Mouse (Mus musculus) kidney, embryonic 16.5 days (tissue): Measurements from ENCODE around the gene Epha6. TPM values are rescaled to one million over a fixed set of nuclear protein-coding genes. Genes with fewer than 3 reads are reported as not detected.
"Not testable (repeated sequence)": the region's sequence is repeated elsewhere in the genome, so short reads cannot be mapped to it uniquely, and the experiment has no call there.

Experiments
- ATAC-seq: fragments of 200-750 bp; cut with Nextera tagmentation; 2 replicates; pipeline ENCODE4 v1.8.0; 2017; ENCODE audit warnings: moderate TSS enrichment; ENCODE audit not compliant: low FRiP score, low TSS enrichment
- H3K27ac ChIP-seq: fragments of 300-500 bp; sonication (generic); 2 replicates; pipeline ENCODE4 v1.5.1; 2014; ENCODE audit warnings: low read length
- H3K27me3 ChIP-seq: fragments of 300-500 bp; sonication (generic); 2 replicates; pipeline ENCODE4 v1.6.1; 2014; ENCODE audit warnings: low read length, control low read depth, mixed read lengths; ENCODE audit not compliant: insufficient read depth
- H3K36me3 ChIP-seq: fragments of 300-500 bp; sonication (generic); 2 replicates; pipeline ENCODE4 v1.6.1; 2014; ENCODE audit warnings: low read length, control low read depth, mixed read lengths; ENCODE audit not compliant: insufficient read depth
- H3K4me1 ChIP-seq: fragments of 300-500 bp; sonication (generic); 2 replicates; pipeline ENCODE4 v1.6.1; 2014; ENCODE audit warnings: low read length, control low read depth, mixed read lengths; ENCODE audit not compliant: insufficient read depth
- H3K4me2 ChIP-seq: fragments of 300-500 bp; sonication (generic); replicated peaks from 2 replicates; pipeline ENCODE4 v1.6.1; 2014; ENCODE audit warnings: low read depth, low read length
- H3K4me3 ChIP-seq: fragments of 300-500 bp; sonication (generic); 2 replicates; pipeline ENCODE4 v1.5.1; 2014; ENCODE audit warnings: mild to moderate bottlenecking, low read length
- H3K9ac ChIP-seq: fragments of 300-500 bp; sonication (generic); replicated peaks from 2 replicates; pipeline ENCODE4 v1.6.1; 2014; ENCODE audit warnings: low read length
- H3K9me3 ChIP-seq: fragments of 300-500 bp; sonication (generic); 2 replicates; pipeline ENCODE4 v1.6.1; 2016; ENCODE audit warnings: low read length, control low read depth
- WGBS: fragments of 180-500 bp; shearing (Covaris S2); extraction: QIAGEN DNeasy Blood & Tissue Kit; methylation state at CpG from one replicate; pipeline ENCODE4 v1.1.7; 2014; 5-methylcytosine and 5-hydroxymethylcytosine counted together
- polyA plus RNA-seq: library from polyadenylated mRNA; unstranded; fragments of >200 nt; fragmentation: Nextera tagmentation; extraction: Ambion mirVana; gene quantifications from 2 replicates; pipeline ENCODE4 v1.2.1, GENCODE M21; 2015

The Epha6 gene
- polyA plus RNA-seq, 1 experiment from 2014 or later: 0.07 TPM

DNA sequence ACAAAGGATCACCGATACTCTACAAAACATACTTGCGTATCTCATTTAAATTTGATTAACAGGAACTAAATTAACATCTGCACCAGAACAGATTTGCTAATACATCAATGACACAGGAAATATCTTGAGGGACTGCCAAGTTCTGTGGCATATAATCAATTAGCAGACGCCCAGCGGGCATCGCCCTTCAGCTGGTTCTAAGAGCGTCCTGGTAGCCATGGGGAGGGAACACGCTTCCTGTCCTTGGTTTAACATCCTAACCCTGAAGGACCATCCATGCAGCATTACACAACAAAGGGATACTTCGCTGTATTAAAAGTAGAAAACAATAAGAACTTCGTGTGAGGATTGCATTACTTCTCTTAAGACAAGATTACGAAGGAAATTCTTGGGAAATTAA is 769.0 kb downstream of the Epha6 start:
- Histone ChIP-seq H3K4me3 (no peak overlapping the region), H3K9ac (no peak overlapping the region), H3K27ac (no peak overlapping the region), H3K4me1 (no peaks in the 10 kb centered on the region), H3K36me3 (no peaks in the 10 kb centered on the region), H3K4me2 (no peak overlapping the region), H3K9me3 (no peaks in the 10 kb centered on the region), H3K27me3 (no peaks in the 10 kb centered on the region)
- ATAC-seq: no peak
- WGBS: 89% methylated on average over 10 of the region's 10 CpGs

DNA sequence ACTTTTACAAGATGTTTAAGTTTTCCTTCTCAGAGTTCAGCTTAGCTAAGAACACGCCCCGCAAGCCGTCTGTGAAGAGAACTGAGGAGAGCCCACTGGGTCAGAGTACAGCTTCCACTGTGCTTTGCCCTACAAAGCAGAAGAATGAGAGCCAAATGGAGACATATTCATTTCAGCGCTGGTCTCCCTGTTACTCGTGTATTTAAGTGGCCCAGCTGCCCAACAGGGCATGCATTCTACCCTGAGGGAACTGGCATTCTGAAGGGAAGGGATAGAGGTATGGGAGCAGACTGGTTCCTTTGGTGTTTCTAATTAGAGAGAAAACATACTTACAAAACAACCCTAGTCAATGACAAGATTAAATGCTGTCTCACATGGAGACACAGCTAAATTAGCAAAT is 772.9 kb downstream of the Epha6 start:
- no peaks in the 10 kb centered on the region for H3K4me1 ChIP-seq
- no peak overlapping the region for H3K9ac ChIP-seq
- H3K4me2 ChIP-seq: no peak overlapping the region
- no peaks in the 10 kb centered on the region for H3K9me3 ChIP-seq
- no peak overlapping the region for H3K4me3 ChIP-seq
- H3K36me3 ChIP-seq: no peaks in the 10 kb centered on the region
- H3K27me3 ChIP-seq: no peaks in the 10 kb centered on the region
- no peak for ATAC-seq
- no peak overlapping the region for H3K27ac ChIP-seq
- 74% methylated on average over 5 of the region's 5 CpGs for WGBS

DNA sequence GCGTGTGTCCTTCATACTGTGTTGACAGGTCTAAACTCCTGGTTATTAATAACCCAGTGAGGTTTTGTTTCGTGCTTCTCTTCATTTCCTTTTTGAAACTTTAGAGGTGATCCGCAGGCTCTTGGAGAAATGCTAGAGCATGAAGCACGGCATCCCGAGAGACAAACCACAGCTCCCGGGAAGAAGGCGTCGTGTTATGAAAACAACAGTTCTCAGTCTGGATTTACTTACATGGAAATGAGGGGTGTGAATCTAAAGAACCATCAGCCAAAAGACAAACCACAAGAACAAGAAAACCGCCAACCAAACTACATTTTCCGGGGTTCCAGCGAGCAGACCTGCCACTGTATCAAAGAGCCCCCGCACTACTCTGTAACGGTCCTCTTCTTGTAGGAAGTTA is 775.7 kb downstream of the Epha6 start:
- Histone ChIP-seq H3K9me3 (no peaks in the 10 kb centered on the region), H3K27me3 (no peaks in the 10 kb centered on the region), H3K4me1 (no peaks in the 10 kb centered on the region), H3K9ac (no peak overlapping the region), H3K4me3 (no peak overlapping the region), H3K27ac (no peak overlapping the region), H3K4me2 (no peak overlapping the region), H3K36me3 (no peaks in the 10 kb centered on the region)
- no peak for ATAC-seq
- WGBS: 76% methylated on average over 13 of the region's 13 CpGs

DNA sequence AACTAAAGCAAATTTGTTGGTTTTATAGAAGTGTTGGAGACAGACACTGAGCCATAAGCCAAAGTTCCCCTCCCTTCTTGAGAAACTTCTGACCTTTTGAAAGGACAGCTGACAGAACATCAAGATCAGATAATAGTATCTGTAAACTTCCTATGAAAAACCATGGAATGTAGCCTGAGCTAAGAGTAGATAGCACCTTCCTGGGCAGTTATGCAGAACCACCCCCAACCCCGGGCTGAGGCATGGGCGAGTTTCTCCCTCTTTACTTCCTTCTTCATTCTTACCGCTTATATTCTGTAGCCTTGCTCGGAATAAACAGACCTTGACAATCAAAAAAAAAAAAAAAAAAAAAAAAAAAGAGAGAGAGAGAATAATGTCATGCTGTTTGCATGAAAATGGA is 805.5 kb downstream of the Epha6 start:
- H3K4me2 ChIP-seq, H3K9me3 ChIP-seq, ATAC-seq, H3K9ac ChIP-seq, H3K36me3 ChIP-seq, H3K27me3 ChIP-seq, H3K27ac ChIP-seq, H3K4me3 ChIP-seq, H3K4me1 ChIP-seq: not testable (repeated sequence)
- 83% methylated on average over 4 of the region's 4 CpGs for WGBS

DNA sequence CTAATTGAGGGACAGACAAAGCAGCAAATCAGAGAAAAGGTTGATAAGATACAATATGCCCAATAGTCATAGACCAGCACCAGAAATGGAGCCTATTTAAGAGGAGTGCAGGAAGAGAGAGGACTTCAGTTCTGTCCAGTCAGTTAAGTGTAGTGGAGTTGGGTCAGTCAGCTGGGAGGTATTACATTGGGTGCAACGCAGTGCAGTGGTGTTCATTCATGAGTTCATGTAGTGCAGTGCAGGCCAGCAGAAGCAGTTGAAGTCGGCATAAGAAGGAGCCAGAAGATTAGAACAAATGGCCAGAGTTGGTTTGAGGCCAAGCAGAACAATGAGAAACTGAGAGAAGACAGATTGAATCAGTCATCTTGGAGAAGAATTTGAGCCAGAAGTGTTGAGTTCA is 833.0 kb downstream of the Epha6 start:
- Histone ChIP-seq H3K4me2 (no peak overlapping the region), H3K9me3 (no peaks in the 10 kb centered on the region), H3K36me3 (no peaks in the 10 kb centered on the region), H3K27ac (no peak overlapping the region), H3K27me3 (no peaks in the 10 kb centered on the region), H3K4me3 (no peak overlapping the region), H3K9ac (no peak overlapping the region), H3K4me1 (no peaks in the 10 kb centered on the region)
- peak; percentile 70; the same call in 1 of the 2 replicates for ATAC-seq
- WGBS: 58% methylated on average over 2 of the region's 2 CpGs

DNA sequence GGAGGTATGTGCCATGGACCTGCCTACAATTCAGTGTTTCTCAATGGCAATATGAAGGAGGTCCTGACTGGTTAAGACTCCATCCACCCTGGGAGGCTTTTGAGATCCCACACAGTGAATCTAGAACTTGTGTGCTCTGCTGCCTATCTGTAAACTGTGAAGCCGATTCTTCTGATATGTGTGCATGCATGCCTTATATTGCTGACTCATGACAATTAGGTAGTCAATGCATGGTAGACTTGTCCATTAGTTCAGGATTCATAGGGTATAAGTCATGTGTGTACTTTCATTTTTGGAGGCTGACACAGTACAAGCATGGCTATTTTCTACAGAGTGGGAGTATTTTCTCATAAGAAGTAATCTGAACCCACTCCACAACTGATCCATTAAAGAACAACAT is 834.9 kb downstream of the Epha6 start:
- no peaks in the 10 kb centered on the region for H3K4me1 ChIP-seq
- no peak for ATAC-seq
- H3K27me3 ChIP-seq: no peaks in the 10 kb centered on the region
- 100% methylated on average over 1 of the region's 1 CpGs for WGBS
- no peak overlapping the region for H3K9ac ChIP-seq
- H3K4me3 ChIP-seq: no peak overlapping the region
- no peak overlapping the region for H3K4me2 ChIP-seq
- no peak overlapping the region for H3K27ac ChIP-seq
- H3K36me3 ChIP-seq: no peaks in the 10 kb centered on the region
- no peaks in the 10 kb centered on the region for H3K9me3 ChIP-seq

DNA sequence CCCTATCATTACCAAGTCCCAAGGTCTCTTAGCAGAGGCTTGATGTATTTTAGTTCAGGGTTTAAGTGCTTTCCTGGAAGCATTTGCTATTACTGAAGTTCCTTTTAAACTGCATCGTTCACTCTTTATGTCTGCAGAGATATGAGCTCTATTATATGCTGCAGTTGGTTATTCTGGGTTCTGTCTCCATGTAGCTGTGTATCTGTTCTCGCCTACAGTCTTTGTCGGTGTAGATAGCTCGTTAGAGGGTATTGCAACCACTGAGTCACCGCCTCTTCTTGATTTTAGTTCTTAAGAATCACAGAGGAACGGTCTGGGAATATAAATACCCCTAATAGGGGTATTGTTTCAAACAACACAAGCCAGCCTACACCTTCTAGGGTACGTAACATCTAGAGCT is 835.4 kb downstream of the Epha6 start:
- Histone ChIP-seq H3K27ac (no peak overlapping the region), H3K4me3 (no peak overlapping the region)

DNA sequence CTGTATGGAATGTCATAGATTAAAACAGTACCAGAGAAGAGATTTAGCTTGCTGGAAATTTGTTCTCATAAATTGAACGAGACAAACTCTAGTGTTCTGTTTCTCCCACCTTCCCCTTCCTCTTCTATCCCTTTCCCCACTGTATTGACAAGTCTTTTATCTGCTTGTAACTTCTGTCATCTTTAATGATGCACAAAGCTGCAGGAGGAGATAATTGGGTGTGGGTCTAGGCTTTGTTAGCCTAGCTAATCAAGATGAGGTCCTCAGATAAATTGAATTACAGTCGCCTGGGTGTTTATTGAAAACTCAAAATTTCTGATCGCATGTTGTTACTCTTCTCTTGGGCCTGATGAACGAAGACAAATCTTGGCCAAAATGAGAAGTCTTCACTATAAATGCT is 844.5 kb downstream of the Epha6 start:
- Histone ChIP-seq H3K4me1 (no peaks in the 10 kb centered on the region), H3K27ac (no peak overlapping the region), H3K4me2 (no peak overlapping the region), H3K27me3 (no peaks in the 10 kb centered on the region), H3K9ac (no peak overlapping the region), H3K9me3 (no peaks in the 10 kb centered on the region), H3K36me3 (no peaks in the 10 kb centered on the region), H3K4me3 (no peak overlapping the region)
- no peak for ATAC-seq
- 74% methylated on average over 4 of the region's 4 CpGs for WGBS

More for the DNA sequence above, 835.4 kb downstream of the Epha6 start:
- Histone ChIP-seq H3K36me3 (no peaks in the 10 kb centered on the region), H3K9me3 (no peaks in the 10 kb centered on the region), H3K9ac (no peak overlapping the region), H3K27me3 (no peaks in the 10 kb centered on the region), H3K4me1 (no peaks in the 10 kb centered on the region), H3K4me2 (no peak overlapping the region)
- no peak for ATAC-seq
- WGBS: 85% methylated on average over 7 of the region's 7 CpGs

DNA sequence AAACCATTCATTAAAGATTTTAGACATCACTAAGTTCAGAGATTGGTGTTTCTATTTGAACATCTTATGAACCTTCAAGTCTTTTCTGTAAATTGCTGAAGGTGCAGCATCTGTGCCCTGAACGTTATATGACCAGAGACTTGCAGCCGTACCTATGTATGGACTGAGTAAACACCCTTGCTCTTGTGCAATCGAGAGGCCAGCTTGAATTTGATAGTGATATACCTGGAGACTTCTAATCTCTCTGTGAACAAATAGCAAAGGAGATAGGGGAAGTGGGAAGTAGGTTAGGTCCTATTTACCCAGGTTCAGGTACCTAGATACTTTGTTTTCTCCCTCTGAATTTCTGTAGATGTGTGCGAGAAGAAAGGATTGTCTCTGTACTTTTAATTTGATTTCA is 854.4 kb downstream of the Epha6 start:
- WGBS: 92% methylated on average over 4 of the region's 4 CpGs
- Histone ChIP-seq H3K27me3 (no peaks in the 10 kb centered on the region), H3K9ac (no peak overlapping the region), H3K9me3 (no peaks in the 10 kb centered on the region), H3K36me3 (no peaks in the 10 kb centered on the region), H3K27ac (no peak overlapping the region), H3K4me2 (no peak overlapping the region), H3K4me1 (no peaks in the 10 kb centered on the region), H3K4me3 (no peak overlapping the region)
- ATAC-seq: no peak

DNA sequence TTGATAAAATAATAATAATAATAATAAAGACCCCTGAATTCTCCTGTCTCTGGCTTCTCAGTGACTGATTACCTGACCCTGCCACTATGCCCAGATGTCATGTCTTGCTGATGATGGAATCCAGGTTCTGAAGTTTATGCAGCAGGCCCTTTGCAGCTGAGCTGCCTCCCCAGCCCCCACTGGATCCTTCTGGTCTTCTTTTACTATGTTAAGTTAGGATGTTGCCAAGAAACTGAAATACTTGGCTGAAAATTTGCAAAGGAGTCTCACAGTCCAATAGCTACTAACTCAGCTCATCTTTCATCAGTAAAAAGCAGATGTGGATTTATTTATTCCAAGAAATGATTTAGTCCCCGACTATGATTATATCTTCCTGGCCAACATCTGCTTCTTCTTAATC is 861.7 kb downstream of the Epha6 start:
- H3K4me1 ChIP-seq: no peaks in the 10 kb centered on the region
- no peak overlapping the region for H3K4me3 ChIP-seq
- no peak overlapping the region for H3K9ac ChIP-seq
- no peak overlapping the region for H3K27ac ChIP-seq
- no peaks in the 10 kb centered on the region for H3K36me3 ChIP-seq
- H3K9me3 ChIP-seq: no peaks in the 10 kb centered on the region
- whole genome bisulfite sequencing: 86% methylated on average over 1 of the region's 1 CpGs
- H3K4me2 ChIP-seq: no peak overlapping the region
- no peaks in the 10 kb centered on the region for H3K27me3 ChIP-seq
- no peak for ATAC-seq

DNA sequence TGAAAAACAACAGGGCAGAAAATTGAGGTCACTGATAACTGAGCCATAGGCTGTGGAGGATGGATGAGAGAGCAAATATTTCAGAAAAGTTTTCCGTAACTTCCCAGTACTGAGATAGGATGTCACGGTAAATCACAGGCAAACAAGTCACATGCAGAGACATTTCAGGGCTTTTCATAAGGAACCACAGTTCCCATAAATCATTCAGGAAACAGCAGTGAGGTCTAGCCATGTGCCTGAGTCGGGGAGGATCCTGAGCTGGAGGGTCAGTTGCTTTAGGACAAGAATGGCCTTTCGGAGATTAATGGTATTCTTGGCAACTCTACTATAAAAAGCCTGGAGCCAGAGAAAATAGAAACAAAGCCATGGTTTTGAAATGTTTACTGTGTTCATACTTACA is 889.8 kb downstream of the Epha6 start:
- Histone ChIP-seq H3K9me3 (no peaks in the 10 kb centered on the region), H3K4me3 (no peak overlapping the region), H3K36me3 (no peaks in the 10 kb centered on the region), H3K27me3 (no peaks in the 10 kb centered on the region), H3K9ac (no peak overlapping the region), H3K4me1 (no peaks in the 10 kb centered on the region), H3K4me2 (no peak overlapping the region), H3K27ac (no peak overlapping the region)
- ATAC-seq: peak; percentile 59; the same call in 1 of the 2 replicates
- WGBS: 54% methylated on average over 4 of the region's 4 CpGs
